Mouse (Mus musculus): ENCODE measurements at regions not wholly inside any gene's neighbourhood (a gene's known extent, or its start where the extent isn't known, plus 50 kb on each side); places are given as distances from the start of the nearest gene placed in this dataset.

- DNase-seq (ENCODE audit: low spot score in 2 of 2) = peak in 1 of 2 experiments; percentile 36
Observed at GRCm38 (mm10) chr11:45533402-45534056, 318.3 kb upstream of the Clint1 start.

GRCm38 (mm10) chr11:45535501-45536025, 316.3 kb upstream of the Clint1 start:
- DNase-seq (ENCODE audit: low spot score in 2 of 2) = no peak

GRCm38 (mm10) chr11:45538011-45538410, 313.8 kb upstream of the Clint1 start:
- DNase-seq (ENCODE audit: low spot score in 2 of 2) = peak; percentile 56 to 82

- peak; percentile 44 to 86 for DNase-seq (ENCODE audit: low spot score in 2 of 2)
Observed at GRCm38 (mm10) chr11:45539459-45539858, 312.4 kb upstream of the Clint1 start.

- no peak for DNase-seq (ENCODE audit: low spot score in 2 of 2)
Observed at GRCm38 (mm10) chr11:45544531-45544930, 307.3 kb upstream of the Clint1 start.

GRCm38 (mm10) chr11:45545896-45546626, 305.8 kb upstream of the Clint1 start:
- no peak for DNase-seq (ENCODE audit: low spot score in 2 of 2)

GRCm38 (mm10) chr11:45546861-45547260, 305.0 kb upstream of the Clint1 start:
- DNase-seq (ENCODE audit: low spot score in 2 of 2) = no peak

GRCm38 (mm10) chr11:45550376-45550775, 301.5 kb upstream of the Clint1 start:
- no peak for DNase-seq (ENCODE audit: low spot score in 2 of 2)

- peak in 1 of 2 experiments; percentile 16 for DNase-seq (ENCODE audit: low spot score in 2 of 2)
Observed at GRCm38 (mm10) chr11:45577469-45578154, 274.2 kb upstream of the Clint1 start.

GRCm38 (mm10) chr11:45592335-45592734, 259.5 kb upstream of the Clint1 start:
- DNase-seq (ENCODE audit: low spot score in 2 of 2) = peak in 1 of 2 experiments; percentile 55

GRCm38 (mm10) chr11:45592890-45593642, 258.8 kb upstream of the Clint1 start:
- no peak for DNase-seq (ENCODE audit: low spot score in 2 of 2)

GRCm38 (mm10) chr11:45595372-45595771, 256.5 kb upstream of the Clint1 start:
- DNase-seq (ENCODE audit: low spot score in 2 of 2) = no peak

- DNase-seq (ENCODE audit: low spot score in 2 of 2) = no peak
Observed at GRCm38 (mm10) chr11:45621824-45622223, 230.0 kb upstream of the Clint1 start.

GRCm38 (mm10) chr11:45622701-45623100, 229.2 kb upstream of the Clint1 start:
- DNase-seq (ENCODE audit: low spot score in 2 of 2) = no peak

GRCm38 (mm10) chr11:45624233-45624632, 227.6 kb upstream of the Clint1 start:
- no peak for DNase-seq (ENCODE audit: low spot score in 2 of 2)

- no peak for DNase-seq (ENCODE audit: low spot score in 2 of 2)
Observed at GRCm38 (mm10) chr11:45629250-45629649, 222.6 kb upstream of the Clint1 start.

- DNase-seq (ENCODE audit: low spot score in 2 of 2) = no peak
Observed at GRCm38 (mm10) chr11:45634535-45635235, 217.2 kb upstream of the Clint1 start.

GRCm38 (mm10) chr11:45635896-45636295, 216.0 kb upstream of the Clint1 start:
- no peak for DNase-seq (ENCODE audit: low spot score in 2 of 2)

- DNase-seq (ENCODE audit: low spot score in 2 of 2) = no peak
Observed at GRCm38 (mm10) chr11:45639236-45639635, 212.6 kb upstream of the Clint1 start.

- DNase-seq (ENCODE audit: low spot score in 2 of 2) = no peak
Observed at GRCm38 (mm10) chr11:45642142-45642756, 209.6 kb upstream of the Clint1 start.
